Mouse (Mus musculus) small intestine, adult 2 months (tissue): ENCODE data around the gene Shisa8.

Experiments used
- CTCF ChIP-seq: fragments of 200-500 bp; IDR thresholded peaks from 2 replicates; pipeline ENCODE4 v1.5.1; 2012; ENCODE audit warnings: low read depth, mild to moderate bottlenecking, control low read depth, inconsistent platforms, low read length, moderate library complexity, mixed read lengths; ENCODE audit not compliant: insufficient replicate concordance, insufficient read length; ENCODE audit errors: extremely low read depth
- POLR2A ChIP-seq: fragments of 200-500 bp; IDR thresholded peaks from 2 replicates; pipeline ENCODE4 v1.6.1; 2012; ENCODE audit warnings: low read depth, mild to moderate bottlenecking, control low read depth, inconsistent platforms, low read length, moderate library complexity

- no peak for TF ChIP-seq CTCF
- no peak for TF ChIP-seq POLR2A
Measured at GRCm38 (mm10) chr15:82156902-82157301, 55.7 kb downstream of the Shisa8 start.
